Mouse (Mus musculus) spleen, adult 2 months (tissue): ENCODE results near the gene Med12l. TPM values are rescaled to one million over a fixed set of nuclear protein-coding genes. Genes with fewer than 3 reads are reported as not detected.
"Not testable (repeated sequence)": the region's sequence is repeated elsewhere in the genome, so short reads cannot be mapped to it uniquely, and the experiment has no call there.

ENCODE experiments used
- DNase-seq, 2 experiments: peaks; one replicate each; pipeline versions ENCODE4 v3.0.0 to v3.0.0-alpha.2; 2012 to 2021; ENCODE audit warnings: low spot score in 2 of 2, low read depth in 1 of 2
- H3K27ac ChIP-seq: fragments of 200-500 bp; 2 replicates; pipeline ENCODE4 v1.5.1; 2012; ENCODE audit warnings: low read length, inconsistent platforms; ENCODE audit not compliant: insufficient read depth
- H3K27me3 ChIP-seq: fragments of 200-500 bp; 2 replicates; pipeline ENCODE4 v1.6.1; 2012; ENCODE audit warnings: mild to moderate bottlenecking, moderate library complexity, low read length, inconsistent platforms; ENCODE audit not compliant: control insufficient read depth, insufficient read depth
- H3K36me3 ChIP-seq: fragments of 200-500 bp; 2 replicates; pipeline ENCODE4 v1.6.1; 2012; ENCODE audit warnings: mild to moderate bottlenecking, low read length, inconsistent platforms; ENCODE audit not compliant: control insufficient read depth, insufficient read depth
- H3K4me1 ChIP-seq: fragments of 200-500 bp; 2 replicates; pipeline ENCODE4 v1.6.1; 2011; ENCODE audit warnings: inconsistent platforms; ENCODE audit not compliant: control insufficient read depth, insufficient read depth, insufficient read length
- H3K4me3 ChIP-seq: fragments of 200-500 bp; 2 replicates; pipeline ENCODE4 v1.5.1; 2011; ENCODE audit warnings: mild to moderate bottlenecking, inconsistent platforms; ENCODE audit not compliant: insufficient read depth, insufficient read length; ENCODE audit errors: extremely low read depth
- CTCF ChIP-seq: fragments of 200-500 bp; IDR thresholded peaks from 2 replicates; pipeline ENCODE4 v1.5.1; 2011; ENCODE audit warnings: mild to moderate bottlenecking, inconsistent platforms; ENCODE audit not compliant: insufficient read depth, insufficient read length, insufficient replicate concordance; ENCODE audit errors: extremely low read depth
- POLR2A ChIP-seq: fragments of 200-500 bp; IDR thresholded peaks from 2 replicates; pipeline ENCODE4 v1.6.1; 2011; ENCODE audit warnings: low read depth, low read length, inconsistent platforms
- WGBS: fragments of 180-500 bp; shearing (Covaris S2); methylation state at CpG from one replicate; pipeline ENCODE4 v1.1.7; 2018; 5-methylcytosine and 5-hydroxymethylcytosine counted together
- polyA plus RNA-seq: library from polyadenylated mRNA; depleted of rRNA; stranded (reverse); fragments of >200 nt; gene quantifications from 2 replicates; pipeline ENCODE4 v1.2.3, GENCODE M21; 2012

The Med12l gene
- polyA plus RNA-seq, 1 experiment, result 2.0 TPM

GRCm38 (mm10) chr3:59059022-59059541 lies 53.5 kb downstream of the Med12l start:
- no peaks in the 10 kb centered on the region for H3K36me3 ChIP-seq
- H3K4me1 ChIP-seq, result no peaks in the 10 kb centered on the region
- H3K27ac ChIP-seq, result no peak overlapping the region
- peak; percentile 27 to 31 for DNase-seq
- 7% methylated on average over 7 of the region's 7 CpGs for whole genome bisulfite sequencing
- H3K27me3 ChIP-seq, result no peaks in the 10 kb centered on the region
- H3K4me3 ChIP-seq, result no peak overlapping the region
- TF ChIP-seq POLR2A, result no peak
- TF ChIP-seq CTCF, result peak; percentile 40; the same call in 1 of the 2 replicates

GRCm38 (mm10) chr3:59060131-59060530 lies 54.5 kb downstream of the Med12l start:
- DNase-seq, result no peak
- Histone ChIP-seq H3K27ac (no peak overlapping the region), H3K4me1 (no peaks in the 10 kb centered on the region), H3K36me3 (no peaks in the 10 kb centered on the region), H3K27me3 (no peaks in the 10 kb centered on the region), H3K4me3 (no peak overlapping the region)
- TF ChIP-seq CTCF, result no peak
- TF ChIP-seq POLR2A, result no peak
- 86% methylated on average over 7 of the region's 7 CpGs for WGBS

- no peak for TF ChIP-seq POLR2A
- TF ChIP-seq CTCF, result no peak
- Histone ChIP-seq H3K36me3 (no peaks in the 10 kb centered on the region), H3K4me3 (no peak overlapping the region), H3K27ac (no peak overlapping the region), H3K4me1 (no peaks in the 10 kb centered on the region; the same call in 1 of the 2 replicates), H3K27me3 (no peaks in the 10 kb centered on the region)
- DNase-seq, result no peak
- WGBS, result 28% methylated on average over 5 of the region's 5 CpGs
Measured at GRCm38 (mm10) chr3:59062141-59062540, 56.5 kb downstream of the Med12l start.

GRCm38 (mm10) chr3:59063431-59063830 lies 57.8 kb downstream of the Med12l start:
- no peak overlapping the region for H3K27ac ChIP-seq
- H3K4me3 ChIP-seq, result no peak overlapping the region
- H3K4me1 ChIP-seq, result no peaks in the 10 kb centered on the region; the same call in 1 of the 2 replicates
- WGBS, result 91% methylated on average over 4 of the region's 4 CpGs
- no peak for DNase-seq
- TF ChIP-seq CTCF (no peak), POLR2A (no peak)
- no peaks in the 10 kb centered on the region for H3K27me3 ChIP-seq
- no peaks in the 10 kb centered on the region for H3K36me3 ChIP-seq

- H3K27ac ChIP-seq, result no peak overlapping the region
- WGBS, result 72% methylated on average over 3 of the region's 3 CpGs
- H3K27me3 ChIP-seq, result no peaks in the 10 kb centered on the region
- no peaks in the 10 kb centered on the region for H3K36me3 ChIP-seq
- no peak overlapping the region for H3K4me3 ChIP-seq
- H3K4me1 ChIP-seq, result no peaks in the 10 kb centered on the region; the same call in 1 of the 2 replicates
- TF ChIP-seq POLR2A (no peak), CTCF (no peak)
- DNase-seq, result no peak
Measured at GRCm38 (mm10) chr3:59065937-59066336, 60.3 kb downstream of the Med12l start.

GRCm38 (mm10) chr3:59066558-59067294 lies 61.1 kb downstream of the Med12l start:
- 59% methylated on average over 8 of the region's 8 CpGs for WGBS

GRCm38 (mm10) chr3:59069071-59069470 lies 63.4 kb downstream of the Med12l start:
- not testable (repeated sequence) for H3K27me3 ChIP-seq, H3K27ac ChIP-seq, H3K36me3 ChIP-seq, H3K4me3 ChIP-seq, H3K4me1 ChIP-seq, DNase-seq
- WGBS, result 32% methylated on average over 1 of the region's 1 CpGs

More at GRCm38 (mm10) chr3:59066558-59067294, 61.1 kb downstream of the Med12l start:
- TF ChIP-seq CTCF (no peak), POLR2A (no peak)
- no peaks in the 10 kb centered on the region for H3K36me3 ChIP-seq
- no peak overlapping the region for H3K4me3 ChIP-seq
- no peak overlapping the region for H3K27ac ChIP-seq
- H3K27me3 ChIP-seq, result no peaks in the 10 kb centered on the region
- DNase-seq, result no peak
- no peaks in the 10 kb centered on the region; the same call in 1 of the 2 replicates for H3K4me1 ChIP-seq
